Mouse (Mus musculus): ENCODE measurements around the gene Tacc3.

DNA sequence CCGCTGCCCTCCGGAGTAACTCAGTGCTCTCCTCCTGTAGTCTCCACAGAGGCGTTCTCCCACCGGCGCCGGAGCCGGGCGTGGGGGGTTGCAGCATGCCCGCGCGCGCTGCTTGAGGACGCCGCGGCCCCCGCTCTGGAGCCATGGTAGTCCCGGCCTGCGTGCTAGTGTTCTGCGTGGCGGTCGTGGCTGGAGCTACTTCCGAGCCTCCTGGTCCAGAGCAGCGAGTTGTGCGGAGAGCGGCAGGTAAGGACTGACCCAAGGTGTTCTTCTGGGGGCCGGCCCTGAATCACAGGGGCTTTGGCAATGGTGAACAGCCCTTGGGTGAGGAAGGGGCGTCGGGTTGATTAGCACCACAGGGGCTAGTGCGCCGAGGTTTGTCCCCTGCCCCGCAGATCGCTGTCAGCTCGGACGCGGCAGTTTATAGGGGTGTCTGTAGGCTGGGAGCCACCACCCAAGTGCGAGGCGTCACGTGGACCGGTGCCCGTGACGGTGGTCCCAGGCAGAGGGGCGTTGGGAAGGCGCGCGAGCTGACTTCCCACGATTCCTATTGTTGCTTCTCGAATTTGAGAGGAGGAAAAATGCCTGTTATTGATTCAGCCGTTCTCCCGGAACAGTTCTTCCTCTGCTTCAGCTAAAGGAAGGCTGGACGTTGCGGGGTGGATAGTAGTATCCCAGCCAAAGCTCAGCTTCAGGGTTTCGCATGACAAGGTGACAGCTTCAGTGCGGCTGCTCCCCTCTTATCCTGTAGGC lies 64.5 kb downstream of the Tacc3 start:
- no peak for TF ChIP-seq CTCF (IDR thresholded peaks at IDR 0.05; ENCODE audit: low read depth)
- TF ChIP-seq EP300 (IDR thresholded peaks at IDR 0.05; ENCODE audit: low read depth) = no peak

All from liver, embryonic 14.5 days (tissue).